Comparison of ENCODE assay signal across 19 mouse cellular contexts in genomic region chr10:95678661-95679060, GRCm38 (mm10). TPM values are rescaled to one million over a fixed set of nuclear protein-coding genes. Genes with fewer than 3 reads are reported as not detected.
"Had no signal": no experiment of that assay in that cellular context is flagged by ENCODE, and none has a peak within 500 bp of the region (broad histone marks: within the 10 kb centered on the region; RNA-seq: fewer than 3 reads in every experiment).

No protein-coding gene starts in this region.

- H3K9me3 ChIP-seq: limb, embryonic 15.5 days; liver, embryonic 13.5 days; midbrain, embryonic 15.5 days; neural tube, embryonic 12.5 days had no signal

- H3K4me3 ChIP-seq: left cerebral cortex, adult 2 months; limb, embryonic 15.5 days; midbrain, embryonic 15.5 days; neural tube, embryonic 12.5 days had no signal

- ATAC-seq: midbrain, embryonic 15.5 days had no signal

- H3K9ac ChIP-seq: limb, embryonic 15.5 days; midbrain, embryonic 15.5 days; neural tube, embryonic 12.5 days had no signal

- H3K4me2 ChIP-seq: midbrain, embryonic 11.5 days; midbrain, embryonic 15.5 days; neural tube, embryonic 12.5 days had no signal

- H3K36me3 ChIP-seq: limb, embryonic 15.5 days; liver, embryonic 13.5 days; midbrain, embryonic 15.5 days; neural tube, embryonic 12.5 days had no signal

- H3K27ac ChIP-seq: midbrain, embryonic 15.5 days; neural tube, embryonic 12.5 days; stomach, postnatal 0 days had no signal

- DNase-seq: kidney, postnatal 10 days; kidney, postnatal 4 days; liver, embryonic 13.5 days; lung, adult 18-20 months; thymus, postnatal 4 days had no signal

- H3K27me3 ChIP-seq: limb, embryonic 15.5 days; midbrain, embryonic 15.5 days; neural tube, embryonic 12.5 days had no signal

RNA-seq across cellular contexts. Expression of gene Anapc15-ps, which starts 5.4 kb away (rescaled TPM):
- total RNA-seq: layer of hippocampus, adult 8-10 months; layer of hippocampus, postnatal 25 days; left cerebral cortex, adult 2 months; left cerebral cortex, postnatal 25 days; monocyte, adult 5-6 weeks; neutrophil, adult 5-6 weeks had no signal
- polyA plus RNA-seq: kidney, embryonic 14.5 days; limb, embryonic 11.5 days; limb, embryonic 15.5 days; liver, embryonic 13.5 days; lung, embryonic 16.5 days; midbrain, embryonic 11.5 days; midbrain, embryonic 15.5 days; neural tube, embryonic 12.5 days; stomach, postnatal 0 days had no signal
